Mouse (Mus musculus) liver, embryonic 13.5 days (tissue): ENCODE data around the gene Gm3739. TPM values are rescaled to one million over a fixed set of nuclear protein-coding genes. Genes with fewer than 3 reads are reported as not detected.
"Not testable (repeated sequence)": the region's sequence is repeated elsewhere in the genome, so short reads cannot be mapped to it uniquely, and the experiment has no call there.

ENCODE experiments used
- ATAC-seq: fragments of 200-750 bp; cut with Nextera tagmentation; 2 replicates; pipeline ENCODE4 v1.8.0; 2017; ENCODE audit warnings: low read depth, mild to moderate bottlenecking, moderate number of reproducible peaks, moderate library complexity
- DNase-seq: peaks from one replicate; pipeline ENCODE4 v3.0.0; 2022
- H3K27ac ChIP-seq: fragments of 300-500 bp; sonication (generic); 2 replicates; pipeline ENCODE4 v1.5.1; 2015; ENCODE audit warnings: moderate library complexity, mild to moderate bottlenecking, inconsistent platforms
- H3K27me3 ChIP-seq: fragments of 300-500 bp; sonication (generic); 2 replicates; pipeline ENCODE4 v1.6.1; 2015; ENCODE audit warnings: mild to moderate bottlenecking, inconsistent platforms
- H3K36me3 ChIP-seq: fragments of 300-500 bp; sonication (generic); 2 replicates; pipeline ENCODE4 v1.6.1; 2015; ENCODE audit warnings: mild to moderate bottlenecking, inconsistent platforms
- H3K4me1 ChIP-seq: fragments of 300-500 bp; sonication (generic); replicated peaks from 2 replicates; pipeline ENCODE4 v1.6.1; 2015; ENCODE audit warnings: inconsistent platforms
- H3K4me2 ChIP-seq: fragments of 300-500 bp; sonication (generic); 2 replicates; pipeline ENCODE4 v1.6.1; 2015; ENCODE audit warnings: inconsistent platforms, mild to moderate bottlenecking, moderate library complexity
- H3K4me3 ChIP-seq: fragments of 300-500 bp; sonication (generic); replicated peaks from 2 replicates; pipeline ENCODE4 v1.5.1; 2015; ENCODE audit warnings: mild to moderate bottlenecking, inconsistent platforms
- H3K9ac ChIP-seq: fragments of 300-500 bp; sonication (generic); 2 replicates; pipeline ENCODE4 v1.6.1; 2015; ENCODE audit warnings: mild to moderate bottlenecking, inconsistent platforms
- H3K9me3 ChIP-seq: fragments of 300-500 bp; sonication (generic); replicated peaks from 2 replicates; pipeline ENCODE4 v1.6.1; 2016; ENCODE audit warnings: inconsistent platforms
- WGBS: fragments of 180-500 bp; shearing (Covaris S2); methylation state at CpG from one replicate; pipeline ENCODE4 v1.1.7; 2015; ENCODE audit not compliant: insufficient replicate concordance; 5-methylcytosine and 5-hydroxymethylcytosine counted together
- polyA plus RNA-seq: library from polyadenylated mRNA; unstranded; fragments of >200 nt; fragmentation: Nextera tagmentation; extraction: Ambion mirVana; gene quantifications from 2 replicates; pipeline ENCODE4 v1.2.1, GENCODE M21; 2015

Gene Gm3739
- polyA plus RNA-seq: not detected in 2 replicates

DNA sequence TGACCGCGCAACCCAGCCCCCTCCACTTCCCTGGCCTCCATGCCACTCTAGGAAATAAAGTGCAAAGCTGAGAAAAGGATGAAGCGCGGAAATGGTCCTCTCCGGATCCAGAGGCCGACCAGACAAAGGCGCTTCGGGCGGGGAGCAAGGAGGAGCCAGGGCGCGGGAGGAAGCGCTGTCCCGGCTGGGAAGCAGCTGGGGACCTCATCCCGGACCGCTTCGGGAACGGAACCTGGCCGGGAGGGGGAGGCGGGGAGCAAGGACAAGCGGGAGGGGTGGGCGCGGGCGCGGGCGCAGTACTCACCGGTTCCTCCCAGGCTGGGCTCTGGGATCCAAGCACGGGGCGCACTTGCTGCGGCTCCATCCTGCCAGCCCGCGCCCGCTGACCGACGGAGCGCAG lies at the start of gene Gm3739:
Gene Gm3739 (minus strand): TSS at position 389 of the 400 bp plus-strand sequence.
- not testable (repeated sequence) for H3K9me3 ChIP-seq, H3K4me1 ChIP-seq, H3K27me3 ChIP-seq, H3K9ac ChIP-seq, DNase-seq, H3K27ac ChIP-seq, ATAC-seq, H3K36me3 ChIP-seq
- WGBS: 1% methylated on average over 16 of the region's 35 CpGs
- Histone ChIP-seq H3K4me2 (peak within 1 kb of the TSS; percentile 43), H3K4me3 (peak within 1 kb of the TSS; percentile 22; the same call in 1 of the 2 replicates)

DNA sequence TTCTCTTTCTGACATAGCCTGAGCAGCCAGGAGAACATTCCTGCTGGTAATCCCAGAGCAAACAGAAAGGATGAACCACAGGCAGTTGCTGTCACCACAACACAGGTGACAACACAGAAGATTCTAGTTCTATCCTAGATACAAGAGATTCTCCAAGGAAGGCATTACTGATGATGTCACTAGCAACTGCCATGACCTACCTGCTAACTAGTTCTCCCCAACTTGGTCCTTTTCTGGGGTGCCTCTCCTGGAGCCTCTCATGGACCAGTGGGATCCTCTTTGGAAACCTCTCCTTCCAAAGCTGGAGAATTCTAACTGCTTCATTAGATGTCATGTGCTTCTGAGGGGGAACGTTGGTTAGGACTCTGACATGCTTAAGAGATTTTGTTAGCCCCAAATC lies 17.4 kb upstream of the Gm3739 start, which contains the start of gene Gm5797:
Gene Gm5797 (minus strand): TSS at position 101 of the 400 bp plus-strand sequence.
- not testable (repeated sequence) for H3K4me3 ChIP-seq, H3K4me2 ChIP-seq, H3K9ac ChIP-seq, ATAC-seq, H3K4me1 ChIP-seq, H3K27me3 ChIP-seq, DNase-seq, H3K27ac ChIP-seq, H3K9me3 ChIP-seq, H3K36me3 ChIP-seq
- WGBS: no CpG with 5 or more reads among the region's 1 CpGs

DNA sequence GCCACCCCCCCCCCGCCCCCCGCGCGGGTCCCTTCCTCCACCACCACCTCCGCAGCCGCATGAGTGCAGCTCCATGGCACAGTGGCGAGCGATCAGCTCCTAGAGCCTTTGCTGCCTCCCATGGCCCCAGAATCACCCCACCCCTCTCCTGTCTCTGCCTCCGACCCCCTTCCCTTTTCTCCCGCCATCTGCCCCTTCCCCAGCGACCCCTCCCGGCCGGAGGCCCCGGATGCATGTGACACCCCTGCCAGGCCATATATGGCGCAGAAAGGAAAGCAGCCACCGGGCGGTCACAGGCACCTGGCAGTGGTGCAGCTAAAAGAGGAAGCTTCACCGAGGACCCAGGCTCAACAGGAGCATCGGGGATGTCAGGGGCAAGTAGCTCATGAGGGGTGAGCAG lies 244 bp upstream of the Gm3739 start:
- not testable (repeated sequence) for H3K9ac ChIP-seq, H3K9me3 ChIP-seq, DNase-seq, ATAC-seq, H3K27ac ChIP-seq, H3K27me3 ChIP-seq, H3K36me3 ChIP-seq, H3K4me1 ChIP-seq
- H3K4me3 ChIP-seq: peak overlapping the region; percentile 22; the same call in 1 of the 2 replicates
- peak overlapping the region; percentile 43 for H3K4me2 ChIP-seq
- WGBS: 4% methylated on average over 16 of the region's 19 CpGs

DNA sequence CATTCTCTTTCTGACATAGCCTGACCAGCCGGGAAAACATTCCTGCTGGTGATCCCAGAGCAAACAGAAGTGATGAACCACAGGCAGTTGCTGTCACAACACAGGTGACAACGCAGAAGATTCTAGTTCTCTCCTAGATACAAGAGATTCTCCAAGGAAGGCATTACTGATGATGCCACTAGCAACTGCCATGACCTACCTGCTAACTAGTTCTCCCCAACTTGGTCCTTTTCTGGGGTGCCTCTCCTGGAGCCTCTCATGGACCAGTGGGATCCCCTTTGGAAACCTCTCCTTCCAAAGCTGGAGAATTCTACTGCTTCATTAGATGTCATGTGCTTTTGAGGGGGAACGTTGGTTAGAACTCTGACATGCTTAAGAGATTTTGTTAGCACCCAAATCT lies 50.2 kb downstream of the Gm3739 start, which contains the start of gene Gm3727:
Gene Gm3727 (minus strand): TSS at position 101 of the 400 bp plus-strand sequence.
- not testable (repeated sequence) for H3K27me3 ChIP-seq, H3K9me3 ChIP-seq, H3K36me3 ChIP-seq, H3K27ac ChIP-seq, H3K4me2 ChIP-seq, ATAC-seq, H3K4me3 ChIP-seq, H3K4me1 ChIP-seq, H3K9ac ChIP-seq, DNase-seq
- WGBS: 33% methylated on average over 3 of the region's 3 CpGs

Other genes with a start within 250 kb of the Gm3739 start
- gene Gm3696, start 214.4 kb downstream of the Gm3739 start, polyA plus RNA-seq: 0.10 and 0.12 TPM in 2 replicates
- not detected in 2 replicates for gene Gm6676, start 189.6 kb downstream of the Gm3739 start, polyA plus RNA-seq
- 0.12 and 0.35 TPM in 2 replicates for gene Gm3512, start 140.5 kb downstream of the Gm3739 start, polyA plus RNA-seq
- gene Gm16434, start 120.5 kb downstream of the Gm3739 start, polyA plus RNA-seq: not detected in 2 replicates
- gene Gm3727, start 50.3 kb downstream of the Gm3739 start, polyA plus RNA-seq: not detected in 2 replicates
- not detected in 2 replicates for gene Gm5797, start 17.3 kb upstream of the Gm3739 start, polyA plus RNA-seq
- gene Gm8374, start 50.1 kb upstream of the Gm3739 start, polyA plus RNA-seq: not detected in 2 replicates
- gene Gm3755, start 135.9 kb upstream of the Gm3739 start, polyA plus RNA-seq: not detected in 2 replicates
- gene Gm3752, start 168.7 kb upstream of the Gm3739 start, polyA plus RNA-seq: not detected in 2 replicates